Mouse (Mus musculus) liver, embryonic 14.5 days (tissue): ENCODE data around the gene Id4.

Source experiments
- CTCF ChIP-seq: IDR thresholded peaks from 2 replicates; pipeline ENCODE4 v1.5.1; 2016; ENCODE audit warnings: antibody characterized with exemption, low read depth, control low read depth
- EP300 ChIP-seq: IDR thresholded peaks from 2 replicates; pipeline ENCODE4 v1.6.1; 2016; ENCODE audit warnings: antibody characterized with exemption, low read depth

DNA sequence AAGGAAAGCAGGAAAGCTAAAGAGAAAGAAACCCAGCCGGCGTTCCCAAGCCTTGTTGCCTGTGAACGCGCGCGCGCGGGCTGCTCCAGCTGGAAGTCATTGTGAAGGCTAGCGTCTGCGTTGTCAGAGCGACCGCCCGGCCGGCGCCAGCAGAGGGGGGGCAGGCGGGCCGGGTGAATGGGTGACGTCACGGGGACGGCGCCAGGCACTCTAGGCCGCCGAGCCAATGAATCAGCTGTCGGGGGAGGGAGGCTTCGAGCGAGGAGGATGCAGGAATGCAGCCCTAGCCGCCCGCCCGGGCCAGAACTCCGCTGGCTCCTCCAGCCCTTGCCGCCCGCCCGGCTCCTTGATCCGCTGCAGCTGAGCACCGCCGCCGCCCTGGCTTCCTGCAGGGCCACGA lies 33.3 kb upstream of the Id4 start:
- TF ChIP-seq CTCF (no peak), EP300 (no peak)
